Mouse (Mus musculus) heart, adult 18-20 months (tissue): ENCODE data around the gene Zfp992. TPM values are rescaled to one million over a fixed set of nuclear protein-coding genes. Genes with fewer than 3 reads are reported as not detected.
"Not testable (repeated sequence)": the region's sequence is repeated elsewhere in the genome, so short reads cannot be mapped to it uniquely, and the experiment has no call there.

ENCODE experiments used
- DNase-seq, 2 experiments: peaks; one replicate each; pipeline ENCODE4 v3.0.0; 2021 to 2022; ENCODE audit warnings: mixed read lengths in 1 of 2
- total RNA-seq, 2 experiments: library from RNA; stranded (reverse); gene quantifications; 2 replicates each; pipeline ENCODE4 v1.2.3; 2021

Zfp992 gene
- total RNA-seq, 2 experiments from 2014 or later = 1.9 to 2.0 TPM

GRCm38 (mm10) chr4:146474716-146475676, 26.2 kb downstream of the Zfp992 start:
- not testable (repeated sequence) for DNase-seq

DNA sequence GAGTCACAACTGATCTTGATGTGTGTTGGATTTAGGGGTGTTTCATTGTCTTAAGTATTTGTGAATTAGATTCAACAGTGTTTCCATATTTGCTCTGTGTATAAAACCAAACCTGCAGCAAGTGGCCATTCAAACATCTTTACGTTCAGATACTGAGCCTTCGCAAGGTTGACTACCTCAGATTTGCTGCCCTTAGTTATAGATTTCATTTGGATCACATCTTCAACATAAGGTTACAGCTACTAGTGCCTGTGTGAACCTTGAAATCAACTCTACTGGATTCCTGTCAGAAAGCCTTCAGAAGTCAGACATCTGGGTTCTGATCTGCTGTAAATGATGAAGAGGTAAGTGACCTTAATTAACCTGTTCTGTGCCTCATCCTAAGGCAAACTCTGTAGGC, 27.4 kb downstream of the Zfp992 start:
- not testable (repeated sequence) for DNase-seq

- DNase-seq = not testable (repeated sequence)
Measured at GRCm38 (mm10) chr4:146476959-146477358, 28.1 kb downstream of the Zfp992 start.

DNA sequence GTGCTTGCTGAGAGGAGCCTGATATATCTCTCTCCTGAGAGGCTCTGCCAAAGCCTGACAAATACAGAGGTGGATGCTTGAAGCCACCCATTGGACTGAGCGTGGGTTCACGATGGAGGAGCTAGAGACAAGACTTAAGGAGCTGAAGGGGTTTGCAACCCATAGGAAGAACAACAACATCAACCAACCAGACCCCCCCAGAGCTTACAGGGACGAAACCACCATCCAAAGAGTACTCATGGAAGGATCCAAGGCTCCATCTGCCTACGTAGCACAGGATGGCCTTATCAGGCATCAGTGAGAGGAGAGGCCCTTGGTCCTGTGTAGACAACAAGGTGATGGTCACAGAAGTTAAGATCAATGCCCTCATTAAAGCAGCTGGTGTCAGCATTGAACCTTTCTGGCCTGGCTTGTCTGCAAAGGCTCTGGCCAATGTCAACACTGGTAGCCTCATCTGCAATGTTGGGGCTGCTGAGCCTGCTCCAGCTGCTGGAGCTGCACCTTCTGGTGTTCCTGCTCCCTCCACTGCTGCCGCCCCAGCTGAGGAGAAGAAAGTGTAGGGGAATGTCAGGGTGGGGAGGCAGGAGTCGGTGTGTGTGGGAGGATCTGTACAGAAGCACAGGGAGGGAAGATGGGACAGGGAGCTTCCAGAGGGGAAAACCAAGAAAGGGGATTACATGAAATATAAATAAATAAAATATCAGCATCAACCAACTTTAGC, 31.7 kb downstream of the Zfp992 start:
- DNase-seq = not testable (repeated sequence)

DNA sequence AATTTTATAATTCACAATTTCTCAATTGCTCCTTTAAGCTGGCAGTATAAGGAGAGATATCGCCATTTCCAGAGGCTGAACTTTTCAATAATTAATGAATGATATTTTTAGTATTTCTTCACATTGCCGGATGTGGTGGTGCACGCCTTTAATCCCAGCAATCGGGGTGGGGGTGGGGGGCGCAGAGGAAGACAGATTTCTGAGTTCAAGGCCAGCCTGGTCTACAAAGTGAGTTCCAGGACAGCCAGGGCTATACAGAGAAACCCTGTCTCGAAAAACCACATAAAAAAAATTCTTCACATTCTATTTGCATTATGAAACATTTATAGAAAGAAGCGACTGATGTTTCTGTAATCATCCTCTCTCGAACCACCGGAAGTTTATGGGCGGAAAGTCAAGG, 33.7 kb downstream of the Zfp992 start:
- not testable (repeated sequence) for DNase-seq

DNA sequence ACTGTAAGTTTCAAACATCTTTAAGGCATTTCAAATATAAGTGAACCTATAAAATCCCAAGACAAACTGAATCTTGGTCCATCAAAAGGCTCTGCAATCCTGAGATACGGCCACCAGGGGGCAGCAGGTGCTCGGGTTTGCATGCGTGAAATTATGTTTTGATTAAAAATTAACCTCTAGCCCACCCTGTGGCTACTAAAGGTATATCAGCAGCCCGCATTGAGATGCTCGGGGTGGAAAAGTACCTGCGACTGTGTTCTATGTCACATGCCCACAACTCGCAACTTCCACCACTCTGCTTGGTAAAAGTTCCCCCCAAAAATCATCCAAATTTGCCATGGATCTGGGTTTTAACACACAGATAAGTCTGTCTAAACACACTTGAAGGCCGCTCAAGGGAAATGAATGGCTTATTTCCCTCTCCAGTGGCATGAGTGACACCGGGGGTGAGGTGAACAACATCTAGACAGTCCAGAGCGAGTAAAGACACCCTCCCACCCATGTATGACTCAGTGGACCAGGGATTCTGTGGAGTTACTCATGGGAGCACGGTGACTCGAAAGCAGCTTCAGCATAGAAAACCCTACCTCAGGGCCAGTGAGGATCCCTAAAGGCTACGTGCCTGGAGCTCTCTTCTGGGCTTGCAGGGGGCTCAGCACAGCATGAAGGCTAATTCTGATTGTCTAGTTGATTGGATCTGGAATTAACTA, 34.9 kb downstream of the Zfp992 start:
- DNase-seq = not testable (repeated sequence)

DNA sequence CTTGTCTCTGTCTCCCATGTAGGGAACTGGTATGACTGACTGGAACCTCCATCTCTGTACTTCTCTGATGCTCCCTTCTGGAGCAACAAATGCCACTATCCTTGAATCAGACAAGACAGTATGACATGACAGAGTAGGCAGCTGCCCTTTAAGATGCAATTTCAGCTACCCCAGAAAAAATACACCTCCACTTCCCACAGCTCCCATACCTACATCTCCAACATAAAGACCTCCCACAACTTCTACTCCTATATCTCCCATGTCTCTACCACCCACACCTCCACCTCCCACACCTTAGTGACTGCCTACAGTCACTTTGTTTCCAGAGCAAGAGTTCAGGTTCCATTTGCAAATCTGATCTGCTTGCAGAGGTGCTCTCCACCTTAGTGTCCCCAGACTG, 35.9 kb downstream of the Zfp992 start:
- not testable (repeated sequence) for DNase-seq

DNA sequence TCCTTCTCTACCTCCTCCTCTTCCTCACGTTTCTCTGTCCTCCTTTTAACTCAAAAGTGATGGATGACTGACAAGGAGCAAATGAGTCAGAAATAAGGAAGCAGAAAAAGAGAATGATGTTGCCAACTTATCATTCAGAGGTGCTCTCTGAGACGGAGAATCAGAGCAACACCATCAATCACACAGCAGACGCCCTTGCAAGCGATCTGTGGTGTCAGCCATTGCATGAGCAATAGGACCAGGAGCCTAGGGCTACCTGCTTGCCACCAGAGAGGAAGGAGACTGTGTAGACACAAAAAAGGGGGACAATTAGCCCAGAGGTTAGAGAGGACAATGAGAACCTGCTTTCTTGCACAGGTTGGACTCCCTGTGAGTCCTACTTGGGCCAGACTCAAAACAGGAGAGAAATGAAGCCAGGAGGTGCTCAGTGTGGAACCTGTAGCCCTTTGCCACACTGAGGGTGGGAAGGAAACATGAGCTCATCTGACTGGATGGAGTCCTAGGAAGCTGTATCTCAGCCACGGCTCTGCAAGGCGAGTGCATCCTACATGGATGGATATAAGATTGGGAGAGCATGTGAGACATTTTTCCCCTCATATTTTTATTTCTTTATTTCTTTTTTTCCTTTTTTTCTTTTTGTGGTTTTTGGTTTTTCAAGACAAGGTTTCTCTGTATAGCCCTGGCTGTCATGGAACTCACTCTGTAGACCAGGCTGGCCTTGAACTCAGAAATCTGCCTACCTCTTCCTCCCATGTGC, 36.5 kb downstream of the Zfp992 start:
- not testable (repeated sequence) for DNase-seq

- not testable (repeated sequence) for DNase-seq
Measured at GRCm38 (mm10) chr4:146486753-146487152, 37.9 kb downstream of the Zfp992 start.

DNA sequence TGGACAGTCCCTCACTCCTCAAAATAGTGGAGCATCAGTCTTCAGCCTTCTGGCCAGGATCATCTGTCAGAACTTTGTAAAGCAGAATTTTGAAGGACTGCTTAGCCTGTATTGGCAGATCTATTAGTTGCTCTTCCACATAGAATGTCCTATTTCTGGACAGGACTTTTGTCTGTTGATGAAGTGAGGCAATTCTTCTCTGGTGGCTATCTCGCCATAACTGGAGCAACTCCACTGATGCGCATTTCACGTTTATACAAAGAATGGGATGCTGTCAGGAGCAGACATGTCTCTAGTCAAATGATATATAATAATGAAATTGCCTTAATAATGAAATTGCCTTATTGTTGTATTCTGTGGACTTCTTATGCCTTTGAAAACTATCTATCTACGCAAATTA, 40.4 kb downstream of the Zfp992 start:
- not testable (repeated sequence) for DNase-seq

DNA sequence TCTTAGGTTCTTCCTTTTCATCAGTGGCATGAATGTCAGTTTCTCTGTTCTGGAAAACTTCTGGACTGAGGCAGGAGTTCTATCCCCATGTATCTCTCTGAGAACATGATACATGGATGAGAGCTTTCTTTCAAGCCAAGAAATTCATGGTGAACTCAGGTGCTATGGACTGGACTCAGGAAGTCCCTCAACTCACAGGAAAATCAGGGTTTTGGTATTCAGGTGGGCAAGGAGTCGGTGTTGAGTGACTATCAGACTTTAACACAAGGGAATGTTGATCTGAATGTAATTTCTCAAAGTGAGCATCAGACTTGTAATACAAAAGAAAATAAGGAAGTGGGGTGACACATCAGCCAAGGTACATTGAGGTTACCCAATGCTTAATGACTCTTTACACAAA, 43.2 kb downstream of the Zfp992 start:
- DNase-seq = not testable (repeated sequence)

DNA sequence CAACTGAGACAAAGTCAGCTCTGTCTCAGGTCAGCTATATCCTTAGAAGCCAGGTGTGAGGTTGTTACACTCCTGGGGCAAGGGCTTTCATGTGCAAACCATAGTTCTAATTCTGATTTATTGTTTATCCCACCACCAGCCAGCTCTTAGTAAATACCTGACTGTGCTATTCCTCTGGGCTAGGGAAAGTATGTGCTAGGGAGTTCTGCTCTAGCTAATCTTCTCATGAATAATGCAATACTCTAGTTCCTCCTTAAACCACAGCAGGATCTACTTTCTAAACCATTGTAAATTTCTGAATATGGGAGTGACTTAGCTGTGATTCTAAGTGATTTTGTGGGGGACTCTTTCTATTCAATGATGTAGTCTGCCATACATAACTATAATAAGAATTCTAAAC, 43.6 kb downstream of the Zfp992 start:
- no peak for DNase-seq

GRCm38 (mm10) chr4:146492851-146493250, 44.0 kb downstream of the Zfp992 start:
- no peak for DNase-seq

- DNase-seq = not testable (repeated sequence)
Measured at GRCm38 (mm10) chr4:146493319-146493907, 44.6 kb downstream of the Zfp992 start.

- DNase-seq = no peak
Measured at GRCm38 (mm10) chr4:146494980-146495379, 46.2 kb downstream of the Zfp992 start.

GRCm38 (mm10) chr4:146497695-146498275, 49.0 kb downstream of the Zfp992 start:
- not testable (repeated sequence) for DNase-seq

DNA sequence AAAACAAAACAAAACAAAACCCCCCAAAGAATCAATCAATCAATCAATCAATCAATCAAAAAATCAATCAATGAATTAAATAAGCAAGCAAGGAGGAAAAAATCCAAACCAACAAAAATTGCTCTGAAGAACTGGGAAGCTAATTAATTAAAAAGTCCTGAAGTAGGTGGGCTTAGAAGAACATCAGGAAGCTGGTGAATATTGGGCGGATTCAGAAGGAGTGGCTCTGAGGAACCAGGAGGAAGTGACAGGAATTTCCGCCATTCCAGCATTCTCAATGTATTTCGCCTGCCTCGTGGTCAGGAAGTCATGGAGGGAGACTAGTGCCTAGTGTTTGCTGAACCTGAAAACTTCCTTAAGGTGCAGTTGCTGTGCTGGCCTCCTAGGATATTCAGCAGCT, 52.9 kb downstream of the Zfp992 start, which contains the start of gene Zfp981:
Zfp981 (plus strand) TSS at position 301 of the 400 bp plus-strand sequence.
- DNase-seq = not testable (repeated sequence)

DNA sequence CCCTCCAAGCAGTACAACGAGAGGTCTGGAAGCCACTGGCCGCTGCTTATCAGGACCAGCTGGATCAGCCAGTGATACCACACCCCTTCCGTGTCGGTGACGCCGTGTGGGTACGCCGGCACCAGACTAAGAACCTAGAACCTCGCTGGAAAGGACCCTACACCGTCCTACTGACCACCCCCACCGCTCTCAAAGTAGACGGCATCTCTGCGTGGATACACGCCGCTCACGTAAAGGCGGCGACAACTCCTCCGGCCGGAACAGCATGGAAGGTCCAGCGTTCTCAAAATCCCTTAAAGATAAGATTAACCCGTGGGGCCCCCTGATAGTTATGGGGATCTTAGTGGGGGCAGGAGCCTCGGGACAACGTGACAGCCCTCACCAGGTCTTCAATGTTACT, 60.2 kb downstream of the Zfp992 start:
- DNase-seq = not testable (repeated sequence)

- DNase-seq = not testable (repeated sequence)
Measured at GRCm38 (mm10) chr4:146511871-146512270, 63.0 kb downstream of the Zfp992 start.

GRCm38 (mm10) chr4:146516474-146516873, 67.7 kb downstream of the Zfp992 start:
- DNase-seq = no peak

DNA sequence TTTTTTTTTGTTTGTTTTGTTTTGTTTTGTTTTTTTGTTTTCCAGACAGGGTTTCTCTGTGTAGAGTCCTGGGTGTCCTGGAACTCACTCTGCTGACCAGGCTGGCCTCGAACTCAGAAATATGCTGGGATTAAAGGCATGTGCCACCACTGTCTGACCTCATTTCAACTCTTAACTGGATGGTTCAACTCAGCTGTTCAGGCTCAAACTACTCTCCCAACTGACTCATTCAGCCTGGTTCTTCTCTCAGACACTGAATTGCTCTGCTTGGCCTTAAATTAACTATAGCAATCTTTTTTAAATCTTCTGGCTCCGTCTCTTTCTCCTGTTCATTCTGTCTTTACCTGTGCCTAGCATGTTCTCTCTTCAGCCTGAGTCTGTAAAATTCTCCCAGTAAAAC, 68.3 kb downstream of the Zfp992 start:
- not testable (repeated sequence) for DNase-seq
